Mouse (Mus musculus) heart, adult 2 months (tissue): Measurements from ENCODE around the gene Tmem240. TPM values are rescaled to one million over a fixed set of nuclear protein-coding genes. Genes with fewer than 3 reads are reported as not detected.
"Not testable (repeated sequence)": the region's sequence is repeated elsewhere in the genome, so short reads cannot be mapped to it uniquely, and the experiment has no call there.

Experiments used
- DNase-seq, 2 experiments: peaks; one replicate each; pipeline ENCODE4 v3.0.0; 2021
- H3K27ac ChIP-seq: fragments of 200-600 bp; 2 replicates; pipeline ENCODE4 v1.8.1; 2022
- H3K27me3 ChIP-seq: fragments of 200-500 bp; 2 replicates; pipeline ENCODE4 v1.6.1; 2012; ENCODE audit warnings: mild to moderate bottlenecking, low read length, inconsistent platforms, mixed read lengths; ENCODE audit not compliant: control insufficient read depth, insufficient read depth
- H3K36me3 ChIP-seq: fragments of 200-500 bp; 2 replicates; pipeline ENCODE4 v1.6.1; 2012; ENCODE audit warnings: low read length, inconsistent platforms; ENCODE audit not compliant: control insufficient read depth, insufficient read depth
- H3K4me1 ChIP-seq: fragments of 200-500 bp; 2 replicates; pipeline ENCODE4 v1.6.1; 2011; ENCODE audit warnings: low read length; ENCODE audit not compliant: control insufficient read depth, insufficient read depth
- H3K4me3 ChIP-seq: fragments of 200-600 bp; 2 replicates; pipeline ENCODE4 v1.8.1; 2022
- H3K79me2 ChIP-seq: fragments of 200-500 bp; replicated peaks from 2 replicates; pipeline ENCODE4 v1.6.1; 2012; ENCODE audit warnings: mild to moderate bottlenecking, inconsistent platforms, low read length, moderate library complexity, mixed read lengths; ENCODE audit not compliant: control insufficient read depth, insufficient read depth
- H3K9ac ChIP-seq: fragments of 200-500 bp; 2 replicates; pipeline ENCODE4 v1.6.1; 2012; ENCODE audit warnings: low read depth, mild to moderate bottlenecking, control low read depth, inconsistent platforms, low read length, mixed read lengths
- CTCF ChIP-seq: fragments of 200-600 bp; IDR thresholded peaks from 2 replicates; pipeline ENCODE4 v1.8.1; 2022; ENCODE audit warnings: antibody characterized with exemption, mild to moderate bottlenecking, moderate library complexity
- EP300 ChIP-seq: fragments of 200-500 bp; IDR thresholded peaks from 2 replicates; pipeline ENCODE4 v1.6.1; 2011; ENCODE audit warnings: low read depth, low read length, control low read depth; ENCODE audit not compliant: insufficient read depth
- POLR2A ChIP-seq: fragments of 200-500 bp; IDR thresholded peaks from 2 replicates; pipeline ENCODE4 v1.6.1; 2011; ENCODE audit warnings: mild to moderate bottlenecking, low read depth, low read length, control low read depth; ENCODE audit not compliant: insufficient read depth
- WGBS: fragments of 180-500 bp; shearing (Covaris S2); methylation state at CpG from one replicate; pipeline ENCODE4 v1.1.7; 2018; 5-methylcytosine and 5-hydroxymethylcytosine counted together
- intact Hi-C: fragments of 180-260 bp; cut with DNase I; formaldehyde crosslinking; loops from one replicate; pipeline ENCODE4 v1.15.1; 2025
- microRNA-seq, 2 experiments: library from miRNA; unstranded; fragments of <30 nt; microRNA quantifications; one replicate each; pipeline ENCODE4 v1.2.0; 2021
- polyA plus RNA-seq: library from polyadenylated mRNA; depleted of rRNA; stranded (reverse); fragments of >200 nt; gene quantifications from 2 replicates; pipeline ENCODE4 v1.2.3, GENCODE M21; 2012; rRNA removed
- total RNA-seq, 2 experiments: library from RNA; stranded (reverse); gene quantifications; 2 replicates each; pipeline ENCODE4 v1.2.3; 2021

The Tmem240 gene
- total and polyA plus RNA-seq, 3 experiments: 0.26 to 0.33 (median 0.32) TPM

DNA sequence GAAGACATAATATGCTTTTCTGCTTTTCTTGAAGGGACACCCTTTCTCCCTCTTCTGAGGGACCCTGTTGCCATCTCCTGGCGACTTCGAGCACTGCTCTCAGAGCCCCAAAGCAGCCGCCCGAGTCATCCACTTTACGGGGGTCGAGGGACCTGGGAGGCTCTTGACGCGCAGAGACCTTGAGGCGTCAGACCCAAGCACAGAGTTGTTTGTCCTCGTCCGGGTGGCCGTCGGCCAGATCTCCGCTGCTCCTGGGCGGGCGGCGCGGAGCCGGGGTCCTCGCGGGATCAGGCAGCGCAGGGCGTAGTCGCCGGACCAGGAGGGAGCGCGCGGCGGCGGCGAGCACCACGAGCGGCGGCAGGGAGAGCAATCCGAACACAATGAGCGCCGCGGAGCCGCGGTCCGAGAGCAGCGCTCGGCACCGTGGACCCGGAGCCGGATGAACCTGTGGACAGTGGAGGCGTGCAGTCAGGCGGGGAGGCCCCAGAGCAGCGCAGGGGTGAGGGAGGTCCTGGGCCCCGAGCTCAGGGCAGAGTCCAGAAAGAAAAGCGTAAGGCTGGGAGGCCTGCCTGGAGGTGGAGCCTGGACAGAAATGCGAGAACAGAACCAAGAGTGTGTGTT lies 49.6 kb downstream of the Tmem240 start:
- peak; percentile 88 to 90 for DNase-seq
- Histone ChIP-seq H3K27ac (peak overlapping the region; percentile 97), H3K36me3 (no peaks in the 10 kb centered on the region), H3K9ac (peak overlapping the region; percentile 90), H3K4me1 (peaks cover 13% of the 10 kb centered on the region), H3K27me3 (no peaks in the 10 kb centered on the region), H3K79me2 (no peaks in the 10 kb centered on the region), H3K4me3 (peak overlapping the region; percentile 60)
- intact Hi-C loops: loop anchor here (1.0 to 2.0 kb wide), 2 partner anchors 14 to 19 kb away; partner anchors contain the start of gene Mrpl20
- peak; percentile 64; the same call in 1 of the 2 replicates for TF ChIP-seq EP300
- peak; percentile 69 for TF ChIP-seq POLR2A
- TF ChIP-seq CTCF: peak; percentile 93
- WGBS: under 1% methylated on average over 52 of the region's 52 CpGs

DNA sequence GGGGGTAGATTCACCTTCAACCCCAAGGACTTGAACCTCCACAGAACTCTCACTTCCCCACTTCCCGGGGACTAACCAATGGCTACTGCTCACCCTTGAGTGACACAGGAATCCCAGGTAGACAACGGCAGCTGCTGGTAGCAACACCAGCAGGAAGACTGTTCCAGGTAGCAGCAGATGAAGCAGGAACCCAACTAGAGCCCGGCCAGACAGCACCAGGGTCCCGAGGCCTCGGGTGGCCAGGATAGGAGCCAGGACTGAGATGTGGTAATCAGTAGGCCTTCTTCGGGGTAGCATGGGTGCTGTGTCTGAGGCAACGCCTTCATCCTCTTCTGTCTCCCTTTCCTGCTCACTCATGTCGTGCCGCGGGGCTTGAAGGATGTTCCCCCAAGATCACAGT lies 50.6 kb downstream of the Tmem240 start:
- H3K79me2 ChIP-seq: no peaks in the 10 kb centered on the region
- no peak for DNase-seq
- no peak overlapping the region for H3K9ac ChIP-seq
- H3K27ac ChIP-seq: no peak overlapping the region
- intact Hi-C loops: loop anchor here (2.0 kb wide), 1 partner anchor 18 kb away; the partner anchor contains the start of gene Mrpl20
- no peaks in the 10 kb centered on the region for H3K36me3 ChIP-seq
- no peak for TF ChIP-seq POLR2A
- TF ChIP-seq EP300: no peak
- no peak for TF ChIP-seq CTCF
- no peaks in the 10 kb centered on the region for H3K27me3 ChIP-seq
- H3K4me1 ChIP-seq: peaks cover 10% of the 10 kb centered on the region
- no peak overlapping the region for H3K4me3 ChIP-seq
- WGBS: 83% methylated on average over 10 of the region's 10 CpGs

DNA sequence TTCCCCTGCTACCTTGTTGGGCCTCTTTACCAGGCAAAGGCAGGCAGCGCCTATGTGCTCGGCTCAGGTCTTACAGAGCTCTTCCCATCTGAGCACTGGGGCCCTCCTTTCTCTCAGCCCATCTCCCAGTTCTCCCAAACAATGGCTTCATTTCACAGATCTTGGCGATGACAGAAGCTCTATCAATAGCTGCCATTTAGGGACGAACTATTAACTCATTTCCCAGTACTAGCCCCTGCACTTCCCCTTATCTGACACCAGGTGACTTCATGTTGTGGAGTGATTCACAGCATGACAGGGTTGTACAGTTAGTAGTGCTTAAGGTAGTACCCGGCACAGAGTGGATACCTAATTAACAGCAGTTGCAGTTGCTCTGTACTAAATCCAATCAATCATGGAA lies 51.2 kb downstream of the Tmem240 start, which contains the start of gene Tmem88b:
Gene Tmem88b (minus strand): TSS at position 56 of the 400 bp plus-strand sequence.
- WGBS: 47% methylated on average over 5 of the region's 5 CpGs
- Histone ChIP-seq H3K4me1 (peaks cover 6% of the 10 kb centered on the region), H3K36me3 (no peaks in the 10 kb centered on the region), H3K9ac (no peak within 1 kb of the TSS; the same call in 1 of the 2 replicates), H3K27ac (no peak within 1 kb of the TSS; the same call in 1 of the 2 replicates), H3K4me3 (peak within 1 kb of the TSS; percentile 60), H3K27me3 (no peaks in the 10 kb centered on the region), H3K79me2 (no peaks in the 10 kb centered on the region)
- peak; percentile 28 for TF ChIP-seq CTCF
- no peak for TF ChIP-seq POLR2A
- no peak for TF ChIP-seq EP300
- intact Hi-C loops: loop anchor here (2.0 kb wide), 1 partner anchor 17 kb away; the partner anchor contains the start of gene Mrpl20
- DNase-seq: no peak

DNA sequence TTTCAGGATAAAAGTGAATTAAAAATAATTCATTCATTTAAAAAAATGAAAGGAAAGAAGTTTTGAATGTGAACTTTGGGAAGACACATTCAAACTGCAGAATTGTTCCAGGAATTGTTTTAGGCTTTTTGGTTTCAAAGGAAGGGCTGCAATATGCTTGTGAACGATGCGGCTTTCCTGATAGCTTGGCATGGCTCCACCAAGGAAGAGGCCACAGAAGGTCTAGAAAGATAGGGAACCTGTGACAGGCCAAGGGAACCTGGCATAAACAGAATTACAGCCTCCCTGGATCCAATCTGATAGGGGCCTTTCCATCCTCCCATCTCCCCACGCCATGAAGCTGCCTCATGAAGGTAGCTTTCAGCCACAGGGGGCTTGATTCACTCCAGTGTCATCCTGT lies 53.7 kb downstream of the Tmem240 start:
- Histone ChIP-seq H3K4me3 (no peak overlapping the region), H3K27me3 (no peaks in the 10 kb centered on the region), H3K9ac (no peak overlapping the region), H3K27ac (no peak overlapping the region), H3K36me3 (no peaks in the 10 kb centered on the region), H3K79me2 (no peaks in the 10 kb centered on the region), H3K4me1 (peaks cover 3% of the 10 kb centered on the region; the same call in 1 of the 2 replicates)
- 38% methylated on average over 3 of the region's 3 CpGs for WGBS
- intact Hi-C loops: no loop called here
- no peak for TF ChIP-seq CTCF
- no peak for TF ChIP-seq POLR2A
- TF ChIP-seq EP300: no peak
- no peak for DNase-seq

DNA sequence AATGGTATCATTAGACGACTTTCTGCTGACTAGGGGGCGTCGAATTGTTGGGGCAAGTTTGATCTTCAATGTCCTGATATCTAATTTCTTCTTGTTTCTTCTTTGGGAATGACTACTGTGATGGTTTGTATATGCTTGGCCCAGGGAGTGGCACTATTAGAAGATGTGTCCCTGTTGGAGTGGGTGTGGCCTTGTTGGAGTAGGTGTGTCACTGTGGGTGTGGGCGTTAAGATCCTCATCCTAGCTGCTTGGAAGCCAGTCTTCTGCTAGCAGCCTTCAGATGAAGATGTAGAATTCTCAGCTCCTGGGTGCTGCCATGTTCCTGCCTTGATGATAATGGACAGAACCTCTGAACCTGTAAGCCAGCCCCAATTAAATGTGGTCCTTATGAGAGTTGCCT lies 54.2 kb downstream of the Tmem240 start:
- intact Hi-C loops, H3K27ac ChIP-seq, H3K79me2 ChIP-seq, H3K36me3 ChIP-seq, H3K4me3 ChIP-seq, H3K4me1 ChIP-seq, DNase-seq, H3K27me3 ChIP-seq, H3K9ac ChIP-seq: not testable (repeated sequence)
- 78% methylated on average over 4 of the region's 4 CpGs for WGBS

DNA sequence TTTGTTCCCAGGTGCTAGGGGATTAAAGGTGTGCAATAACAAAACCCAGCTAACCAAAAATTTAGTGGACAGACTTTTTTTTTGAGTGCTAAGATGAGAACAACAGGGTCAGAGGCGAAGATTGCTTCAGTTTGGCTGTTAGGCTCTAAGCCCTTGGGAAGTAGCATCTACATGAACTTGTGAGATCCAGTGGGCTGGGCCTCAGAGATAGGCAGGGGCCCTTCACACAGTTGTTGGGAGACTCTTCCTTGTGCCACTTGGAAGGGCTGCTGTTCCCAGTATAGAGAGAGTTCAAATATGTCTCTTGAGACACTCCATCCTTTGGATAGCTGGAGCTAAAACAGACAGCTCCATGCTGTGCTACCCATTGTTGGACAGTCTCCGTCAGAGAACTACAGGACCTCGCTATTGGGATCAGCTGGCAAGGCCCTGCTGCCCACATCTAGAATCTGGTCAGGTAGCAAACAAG lies 55.5 kb downstream of the Tmem240 start, which contains the start of gene Ankrd65:
Gene Ankrd65 (plus strand): TSS at position 419 of the 469 bp plus-strand sequence.
- no peaks in the 10 kb centered on the region for H3K36me3 ChIP-seq
- no peak within 1 kb of the TSS for H3K4me3 ChIP-seq
- H3K79me2 ChIP-seq: no peaks in the 10 kb centered on the region
- TF ChIP-seq EP300 (no peak), CTCF (no peak), POLR2A (no peak)
- H3K27ac ChIP-seq: no peak within 1 kb of the TSS
- WGBS: 88% methylated on average over 3 of the region's 3 CpGs
- H3K4me1 ChIP-seq: no peaks in the 10 kb centered on the region
- intact Hi-C loops: no loop called here
- no peak for DNase-seq
- H3K27me3 ChIP-seq: no peaks in the 10 kb centered on the region
- no peak within 1 kb of the TSS for H3K9ac ChIP-seq

Small RNAs within 50 kb of the gene (microRNA-seq; reads per million reads assigned to microRNA genes)
- gene Gm27743: 0 reads per million in 2 experiments

Other genes with a start within 250 kb of the Tmem240 start
- gene Gnb1, start 243.4 kb upstream of the Tmem240 start, total RNA-seq: 100 to 1,000 TPM; 147 to 151 TPM
- 257 and 332 TPM in 2 replicates for gene Gnb1, start 243.4 kb upstream of the Tmem240 start, polyA plus RNA-seq
- gene Nadk, start 172.4 kb upstream of the Tmem240 start, total RNA-seq: 10 to 100 TPM; 28.4 to 33.2 TPM
- gene Nadk, start 172.4 kb upstream of the Tmem240 start, polyA plus RNA-seq: 42.0 and 49.5 TPM in 2 replicates
- gene Slc35e2, start 133.4 kb upstream of the Tmem240 start, total RNA-seq: 1 to 10 TPM; 6.3 to 8.2 TPM
- 4.1 and 7.2 TPM in 2 replicates for gene Slc35e2, start 133.4 kb upstream of the Tmem240 start, polyA plus RNA-seq
- gene Cdk11b, start 109.9 kb upstream of the Tmem240 start, total RNA-seq: 10 to 100 TPM; 29.3 to 30.2 TPM
- 17.4 and 20.5 TPM in 2 replicates for gene Cdk11b, start 109.9 kb upstream of the Tmem240 start, polyA plus RNA-seq
- not detected for gene Gm10563, start 89.4 kb upstream of the Tmem240 start, total RNA-seq
- not detected in 2 replicates for gene Gm10563, start 89.4 kb upstream of the Tmem240 start, polyA plus RNA-seq
- gene Mmp23, start 81.4 kb upstream of the Tmem240 start, total RNA-seq: 1 to 10 TPM; 7.3 to 7.5 TPM
- 20.7 and 27.0 TPM in 2 replicates for gene Mmp23, start 81.4 kb upstream of the Tmem240 start, polyA plus RNA-seq
- 10 to 100 TPM; 24.9 to 25.7 TPM for gene Mib2, start 65.6 kb upstream of the Tmem240 start, total RNA-seq
- gene Mib2, start 65.6 kb upstream of the Tmem240 start, polyA plus RNA-seq: 35.8 and 38.2 TPM in 2 replicates
- 1 to 10 TPM; 1.2 to 1.5 TPM for gene Fndc10, start 40.5 kb upstream of the Tmem240 start, total RNA-seq
- gene Fndc10, start 40.5 kb upstream of the Tmem240 start, polyA plus RNA-seq: 3.5 and 3.9 TPM in 2 replicates
- gene Ssu72, start 30.0 kb upstream of the Tmem240 start, total RNA-seq: 10 to 100 TPM; 43.6 to 51.6 TPM
- gene Ssu72, start 30.0 kb upstream of the Tmem240 start, polyA plus RNA-seq: 51.7 and 60.9 TPM in 2 replicates
- gene Atad3a, start 26.3 kb downstream of the Tmem240 start, total RNA-seq: 10 to 100 TPM; 42.3 to 47.7 TPM
- 83.7 and 85.4 TPM in 2 replicates for gene Atad3a, start 26.3 kb downstream of the Tmem240 start, polyA plus RNA-seq
- 1 to 10 TPM; 6.4 to 9.8 TPM for gene Vwa1, start 39.9 kb downstream of the Tmem240 start, total RNA-seq
- gene Vwa1, start 39.9 kb downstream of the Tmem240 start, polyA plus RNA-seq: 14.4 and 21.7 TPM in 2 replicates
- gene Tmem88b, start 51.1 kb downstream of the Tmem240 start, total RNA-seq: 1 to 10 TPM in 1 of 2 experiments, under 1 TPM in 1; 0.84 to 1.1 TPM
- 0.96 and 2.0 TPM in 2 replicates for gene Tmem88b, start 51.1 kb downstream of the Tmem240 start, polyA plus RNA-seq
- gene Ankrd65, start 55.6 kb downstream of the Tmem240 start, total RNA-seq: not detected
- gene Ankrd65, start 55.6 kb downstream of the Tmem240 start, polyA plus RNA-seq: 0.41 TPM in 1 of 2 replicates, not detected in the other
- 10 to 100 TPM; 69.9 to 77.9 TPM for gene Mrpl20, start 68.1 kb downstream of the Tmem240 start, total RNA-seq
- 49.6 and 50.7 TPM in 2 replicates for gene Mrpl20, start 68.1 kb downstream of the Tmem240 start, polyA plus RNA-seq
- 10 to 100 TPM; 26.6 to 27.4 TPM for gene Ccnl2, start 77.7 kb downstream of the Tmem240 start, total RNA-seq
- 46.0 and 69.4 TPM in 2 replicates for gene Ccnl2, start 77.7 kb downstream of the Tmem240 start, polyA plus RNA-seq
- 100 to 1,000 TPM in 1 of 2 experiments, 10 to 100 TPM in 1; 99.2 to 117 TPM for gene Aurkaip1, start 96.5 kb downstream of the Tmem240 start, total RNA-seq
- gene Aurkaip1, start 96.5 kb downstream of the Tmem240 start, polyA plus RNA-seq: 106 and 125 TPM in 2 replicates
- 10 to 100 TPM; 26.7 to 31.9 TPM for gene Mxra8, start 104.9 kb downstream of the Tmem240 start, total RNA-seq
- gene Mxra8, start 104.9 kb downstream of the Tmem240 start, polyA plus RNA-seq: 84.7 and 118 TPM in 2 replicates
- 10 to 100 TPM; 46.3 to 47.3 TPM for gene Dvl1, start 112.6 kb downstream of the Tmem240 start, total RNA-seq
- 62.7 and 64.7 TPM in 2 replicates for gene Dvl1, start 112.6 kb downstream of the Tmem240 start, polyA plus RNA-seq
- gene Tas1r3, start 128.6 kb downstream of the Tmem240 start, total RNA-seq: under 1 TPM; 0.13 to 0.16 TPM
- 0.32 and 0.35 TPM in 2 replicates for gene Tas1r3, start 128.6 kb downstream of the Tmem240 start, polyA plus RNA-seq
- 1 to 10 TPM; 5.1 to 6.9 TPM for gene Cptp, start 134.6 kb downstream of the Tmem240 start, total RNA-seq
- 8.9 and 12.4 TPM in 2 replicates for gene Cptp, start 134.6 kb downstream of the Tmem240 start, polyA plus RNA-seq
- gene Ints11, start 134.7 kb downstream of the Tmem240 start, total RNA-seq: 10 to 100 TPM; 15.3 to 17.4 TPM
- 15.8 and 23.2 TPM in 2 replicates for gene Ints11, start 134.7 kb downstream of the Tmem240 start, polyA plus RNA-seq
- gene Pusl1, start 157.0 kb downstream of the Tmem240 start, total RNA-seq: 10 to 100 TPM in 1 of 2 experiments, 1 to 10 TPM in 1; 9.4 to 10.1 TPM
- gene Pusl1, start 157.0 kb downstream of the Tmem240 start, polyA plus RNA-seq: 19.9 and 31.3 TPM in 2 replicates
- 10 to 100 TPM in 1 of 2 experiments, 1 to 10 TPM in 1; 9.7 to 11.3 TPM for gene Acap3, start 157.0 kb downstream of the Tmem240 start, total RNA-seq
- 19.2 and 20.0 TPM in 2 replicates for gene Acap3, start 157.0 kb downstream of the Tmem240 start, polyA plus RNA-seq
- 10 to 100 TPM; 55.8 to 56.7 TPM for gene Ube2j2, start 209.0 kb downstream of the Tmem240 start, total RNA-seq
- 29.7 and 35.3 TPM in 2 replicates for gene Ube2j2, start 209.0 kb downstream of the Tmem240 start, polyA plus RNA-seq
- gene C1qtnf12, start 227.5 kb downstream of the Tmem240 start, total RNA-seq: 10 to 100 TPM; 16.6 to 17.9 TPM
- 17.2 and 21.8 TPM in 2 replicates for gene C1qtnf12, start 227.5 kb downstream of the Tmem240 start, polyA plus RNA-seq